Mouse (Mus musculus) embryonic stem cell, embryonic (primary cell): ENCODE results near the gene Slc16a4.

Source experiments
- CTCF ChIA-PET, 4 experiments: fragments of 300-600 bp in 2 of 4; fragments of 350-600 bp in 2 of 4; sonication (Branson Sonifier 250); formaldehyde crosslinking; loops; one replicate each; lab custom pipeline; 2022; ENCODE audit warnings: inconsistent platforms in 2 of 4; lab: Charles Lee
- POLR2A ChIA-PET, 4 experiments: fragments of 300-600 bp in 2 of 4; fragments of 350-600 bp in 2 of 4; sonication (Branson Sonifier 250); formaldehyde crosslinking; loops; one replicate each; lab custom pipeline; 2022; ENCODE audit warnings: antibody characterized with exemption in 4 of 4, inconsistent platforms in 1 of 4; lab: Charles Lee

Slc16a4 gene

DNA sequence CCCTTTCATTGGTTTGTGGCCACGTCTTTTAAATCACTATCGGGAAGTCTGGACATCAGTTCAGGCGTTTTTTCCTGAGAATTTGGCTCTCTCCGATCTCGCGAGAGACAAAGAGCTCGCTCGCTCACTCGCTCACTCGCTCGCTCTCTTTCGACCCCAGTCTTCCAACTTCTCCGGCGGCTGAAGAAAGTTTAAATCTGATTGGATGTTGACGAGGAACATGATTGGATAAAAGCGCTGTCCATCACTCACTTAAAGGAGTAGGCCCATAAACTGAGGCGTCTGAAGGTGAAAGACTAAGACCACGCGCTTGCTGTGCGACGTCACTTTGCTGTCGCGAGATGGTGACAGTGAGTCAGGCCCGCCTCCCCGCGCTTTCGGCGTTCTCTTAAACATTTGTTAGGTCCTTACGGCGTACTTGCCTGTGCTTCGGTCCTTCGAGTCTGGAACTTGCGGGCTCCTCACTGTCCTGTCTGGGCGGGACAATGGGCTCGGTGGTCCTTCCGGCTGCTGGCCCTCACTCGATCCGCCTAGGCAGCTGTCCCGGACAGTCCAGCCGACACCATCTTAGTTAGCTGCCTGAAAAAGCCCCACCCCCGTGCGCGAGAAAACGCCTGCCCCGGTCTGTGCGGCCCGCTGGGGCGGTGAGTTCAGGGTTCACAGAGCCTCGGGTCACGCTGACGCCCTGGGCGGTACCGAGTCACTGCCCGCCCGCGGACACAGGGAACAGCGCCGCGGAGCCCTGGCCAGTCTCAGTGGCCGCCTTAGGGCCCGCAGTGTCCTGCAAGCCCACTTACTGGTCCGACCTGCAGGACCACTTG lies 42.6 kb downstream of the Slc16a4 start, which contains the start of gene Rbm15:
Gene Rbm15 (minus strand): TSS at position 293 of the 821 bp plus-strand sequence.
- CTCF ChIA-PET, result interaction anchor here in 2 of 4 experiments (1.1 to 1.4 kb wide), 3 partner anchors 24 to 46 kb away, joined by 3 to 4 read pairs (median 4); no protein-coding TSS in a partner anchor

DNA sequence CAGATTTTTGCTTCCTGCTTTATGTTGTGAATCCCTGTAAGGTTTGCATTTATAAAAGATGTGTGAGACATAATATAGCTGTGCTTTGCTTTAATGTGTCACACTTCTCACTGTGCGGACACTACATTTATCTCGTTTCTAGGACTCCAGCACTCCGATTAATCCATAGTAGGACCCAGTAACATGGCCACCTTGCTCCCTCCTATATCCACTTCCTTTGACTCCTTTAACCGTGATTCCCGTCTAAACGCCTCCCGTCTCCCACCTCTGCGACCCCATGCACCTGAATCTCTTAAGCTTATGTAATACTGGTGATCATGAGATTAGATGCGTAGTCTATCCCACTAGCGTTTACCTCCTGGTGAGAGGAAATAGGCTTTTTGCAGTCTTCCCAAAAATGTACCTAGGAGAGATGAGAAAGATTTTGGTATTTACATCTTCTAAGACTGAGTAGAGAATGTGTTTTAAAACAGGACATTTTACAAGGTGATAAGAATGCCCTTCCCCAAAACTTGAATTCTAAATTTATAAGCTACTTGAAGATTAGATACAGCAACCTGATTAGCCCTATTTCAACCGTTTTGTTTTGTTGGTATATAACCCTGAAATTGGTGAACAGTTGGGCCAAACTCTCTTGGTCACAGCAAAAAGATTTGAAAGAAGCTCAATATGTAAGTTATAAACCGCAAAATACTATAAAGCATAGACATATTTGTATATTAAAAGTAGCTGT lies 43.3 kb downstream of the Slc16a4 start:
- ChIA-PET CTCF (interaction anchor here in 3 of 4 experiments (0.6 to 1.1 kb wide), 4 partner anchors 24 to 216 kb away, joined by 4 to 10 read pairs (median 5); no protein-coding TSS in a partner anchor), POLR2A (interaction anchor here (0.6 to 6.2 kb wide), 38 partner anchors 8 to 1377 kb away, joined by 3 to 89 read pairs (median 6); partner anchors contain the start of genes Lamtor5 (in 2 of the 4), Gm10961 (in 1 of the 4), Gnai3 (in 1 of the 4) and Kcnc4 (in 1 of the 4))

More for the DNA sequence above, 42.6 kb downstream of the Slc16a4 start, which contains the start of gene Rbm15:
- POLR2A ChIA-PET, result interaction anchor here (0.5 to 6.2 kb wide), 86 partner anchors 9 to 1883 kb away, joined by 3 to 89 read pairs (median 4); partner anchors contain the start of genes Lamtor5 (in 3 of the 4), A630076J17Rik (in 1 of the 4), Cept1 (in 1 of the 4) and Dram2 (in 1 of the 4)

DNA sequence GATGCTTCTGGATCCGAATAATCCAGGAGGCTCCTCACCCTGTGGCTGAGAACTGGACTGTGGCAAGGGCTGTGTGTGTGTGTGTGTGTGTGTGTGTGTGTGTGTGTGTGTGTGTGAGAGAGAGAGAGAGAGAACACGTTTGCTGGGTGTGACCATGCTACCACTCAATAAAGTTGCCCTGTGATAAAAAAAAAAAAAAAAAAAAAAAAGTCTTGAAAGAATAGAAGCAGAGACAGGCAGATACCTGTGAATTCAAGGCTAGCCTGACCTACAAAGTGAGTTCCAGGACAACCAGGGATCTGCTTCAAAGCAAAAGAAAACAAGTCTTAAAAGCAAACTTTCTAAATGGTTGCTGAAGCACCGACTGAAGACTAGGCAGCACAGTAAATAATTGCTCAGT lies 52.9 kb downstream of the Slc16a4 start:
- CTCF ChIA-PET, result interaction anchor here in 3 of 4 experiments (0.7 to 1.0 kb wide), 4 partner anchors 118 to 636 kb away, joined by 3 to 18 read pairs (median 6); no protein-coding TSS in a partner anchor

DNA sequence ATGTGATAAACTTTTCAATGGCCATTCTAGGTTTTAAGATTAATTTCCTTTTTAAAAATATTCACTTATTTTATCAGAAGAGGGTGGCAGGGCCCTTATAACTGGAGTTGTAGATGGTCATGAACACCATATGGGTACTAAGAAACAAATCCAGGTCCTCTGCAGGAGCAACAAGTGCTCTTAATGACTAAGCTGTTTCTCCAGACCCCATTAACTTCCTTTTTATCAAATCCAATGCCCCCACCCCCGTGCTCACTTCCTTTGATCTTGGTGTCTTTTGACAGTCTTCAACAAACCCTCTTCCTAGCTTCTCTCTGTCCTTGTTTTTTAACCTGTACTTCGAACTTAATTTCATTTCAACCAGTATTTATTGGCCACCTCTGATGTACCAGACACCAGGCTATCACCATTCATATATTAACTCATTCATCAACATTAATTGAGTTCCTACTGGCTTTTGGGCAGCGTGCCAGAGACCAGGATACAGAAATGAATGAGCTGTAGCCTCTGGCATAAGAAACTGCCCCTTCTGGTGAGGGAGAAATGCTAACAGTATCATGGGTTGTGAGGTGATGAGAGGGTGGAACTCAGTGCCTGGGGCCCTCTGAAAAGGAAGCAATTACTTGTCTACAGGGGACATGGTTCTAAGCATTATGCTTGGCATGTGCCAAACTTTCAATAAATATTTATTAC lies 54.1 kb downstream of the Slc16a4 start:
- ChIA-PET POLR2A (interaction anchor here in 2 of 4 experiments (1.0 to 5.8 kb wide), 4 partner anchors 10 to 19 kb away, joined by 3 to 49 read pairs (median 4); partner anchors contain the start of gene Rbm15 (in 2 of the 2)), CTCF (interaction anchor here in 1 of 4 experiments (1.0 kb wide), 1 partner anchor 117 kb away, joined by 3 read pairs; no protein-coding TSS in a partner anchor)

More for the DNA sequence above, 52.9 kb downstream of the Slc16a4 start:
- POLR2A ChIA-PET, result interaction anchor here (0.5 to 5.8 kb wide), 9 partner anchors 9 to 627 kb away, joined by 3 to 53 read pairs (median 5); partner anchors contain the start of gene Rbm15 (in 3 of the 4)

DNA sequence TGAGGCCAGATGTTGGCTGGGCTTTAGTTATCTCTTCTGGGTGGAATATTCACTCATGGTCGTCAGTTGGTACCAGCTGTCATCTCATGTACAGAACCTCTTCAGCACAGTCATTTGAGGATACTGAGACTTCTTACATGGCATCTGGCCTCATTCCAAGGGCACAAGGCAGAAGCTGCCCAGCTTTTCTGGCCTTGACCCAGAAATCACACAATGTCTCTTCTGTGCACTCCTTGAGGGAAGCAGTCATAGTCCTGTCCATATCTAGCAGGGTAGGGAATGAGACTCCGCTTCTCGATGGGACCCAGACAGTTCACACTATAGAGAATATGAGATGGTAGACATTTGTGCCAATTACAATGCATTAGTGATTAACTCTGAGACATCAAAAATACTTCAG lies 58.0 kb downstream of the Slc16a4 start:
- ChIA-PET CTCF (no interaction called here), POLR2A (interaction anchor here in 2 of 4 experiments (1.4 to 2.3 kb wide), 3 partner anchors 11 to 16 kb away, joined by 3 to 7 read pairs (median 5); partner anchors contain the start of gene Rbm15 (in 1 of the 2))

DNA sequence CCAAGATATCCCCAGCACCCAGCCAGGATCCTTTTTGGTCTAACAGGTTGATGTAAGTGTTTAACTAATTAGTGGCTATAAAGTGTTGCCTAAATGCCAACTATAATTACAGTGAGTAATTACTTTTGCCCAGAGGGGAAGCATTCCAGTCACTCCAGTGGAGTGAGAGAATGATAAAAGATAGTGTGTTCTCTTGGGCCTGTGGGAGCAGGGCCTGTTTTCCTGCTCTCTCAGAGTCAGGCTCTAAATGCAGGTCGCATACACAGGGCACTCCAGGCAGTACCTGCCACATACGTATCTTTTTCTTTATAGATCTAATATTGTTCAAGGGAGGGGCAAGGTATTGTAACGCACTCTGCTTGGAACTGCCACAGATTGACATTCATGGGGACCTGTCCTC lies 60.7 kb downstream of the Slc16a4 start:
- ChIA-PET CTCF (no interaction called here), POLR2A (interaction anchor here in 1 of 4 experiments (0.8 to 2.3 kb wide), 2 partner anchors 18 to 771 kb away, joined by 3 to 7 read pairs; partner anchors contain the start of gene Rbm15)

DNA sequence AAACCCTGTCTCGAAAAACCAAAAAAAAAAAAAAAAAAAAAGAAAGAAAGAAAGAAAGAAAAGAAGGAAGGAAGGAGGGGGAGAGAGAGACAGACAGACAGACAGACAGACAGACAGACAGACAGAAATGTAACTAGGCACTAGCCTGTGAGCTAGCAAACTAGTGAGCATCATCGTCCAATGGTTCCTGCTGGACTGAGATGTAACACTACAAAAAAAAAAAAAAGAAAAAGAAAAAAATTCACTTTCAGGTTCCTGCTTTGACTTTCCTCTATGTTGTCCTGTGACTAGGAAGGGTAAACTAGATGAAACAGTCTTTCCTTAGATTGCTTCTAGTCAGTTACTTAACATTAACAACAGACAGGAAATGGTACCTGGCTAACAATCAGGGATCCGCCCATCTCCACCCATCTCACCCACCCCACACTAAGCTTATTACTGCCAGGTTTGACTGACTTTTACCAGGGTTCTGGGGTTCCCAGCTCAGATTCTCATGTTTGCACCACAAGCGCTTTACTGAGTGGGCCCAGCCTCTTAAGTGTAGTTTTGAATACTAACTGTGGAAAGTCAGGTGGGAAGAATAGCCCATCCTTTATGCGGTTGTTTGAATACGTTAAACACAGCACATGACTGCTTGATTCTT lies 64.7 kb downstream of the Slc16a4 start:
- POLR2A ChIA-PET, result interaction anchor here in 3 of 4 experiments (0.6 to 1.4 kb wide), 10 partner anchors 11 to 130 kb away, joined by 3 to 5 read pairs (median 4); partner anchors contain the start of gene Rbm15 (in 1 of the 3)
- CTCF ChIA-PET, result interaction anchor here (0.6 to 3.2 kb wide), 6 partner anchors 107 to 1439 kb away, joined by 3 to 35 read pairs (median 4); no protein-coding TSS in a partner anchor

DNA sequence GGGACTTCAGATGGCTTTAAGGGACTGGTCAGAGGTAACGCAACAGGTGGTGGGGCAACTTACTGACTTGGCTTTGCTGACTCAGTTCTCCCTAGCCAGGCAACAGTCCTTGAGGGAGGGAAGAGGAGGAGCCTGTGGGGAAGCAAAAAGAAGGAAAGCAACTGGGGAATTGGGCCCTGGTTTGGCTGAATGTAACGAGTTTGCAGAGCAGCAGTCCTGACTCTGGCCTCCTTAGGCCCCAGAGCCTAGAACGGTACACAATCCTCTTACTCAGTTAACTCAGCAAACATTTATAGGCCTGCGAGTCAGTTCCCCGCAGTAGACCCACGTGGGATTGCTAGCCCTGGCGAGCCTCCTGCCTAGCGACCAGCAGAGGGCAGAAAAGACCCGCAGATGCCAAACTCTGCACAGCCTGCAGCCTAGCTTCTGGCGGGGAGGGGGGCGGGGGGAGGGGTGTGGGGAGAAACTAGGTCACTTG lies 66.0 kb downstream of the Slc16a4 start:
- ChIA-PET POLR2A (interaction anchor here in 3 of 4 experiments (0.6 to 1.9 kb wide), 17 partner anchors 11 to 818 kb away, joined by 3 to 10 read pairs (median 5); partner anchors contain the start of gene Rbm15 (in 2 of the 3)), CTCF (interaction anchor here (0.6 to 3.2 kb wide), 25 partner anchors 17 to 497 kb away, joined by 3 to 35 read pairs (median 4); partner anchors contain the start of gene Rbm15 (in 1 of the 4))

DNA sequence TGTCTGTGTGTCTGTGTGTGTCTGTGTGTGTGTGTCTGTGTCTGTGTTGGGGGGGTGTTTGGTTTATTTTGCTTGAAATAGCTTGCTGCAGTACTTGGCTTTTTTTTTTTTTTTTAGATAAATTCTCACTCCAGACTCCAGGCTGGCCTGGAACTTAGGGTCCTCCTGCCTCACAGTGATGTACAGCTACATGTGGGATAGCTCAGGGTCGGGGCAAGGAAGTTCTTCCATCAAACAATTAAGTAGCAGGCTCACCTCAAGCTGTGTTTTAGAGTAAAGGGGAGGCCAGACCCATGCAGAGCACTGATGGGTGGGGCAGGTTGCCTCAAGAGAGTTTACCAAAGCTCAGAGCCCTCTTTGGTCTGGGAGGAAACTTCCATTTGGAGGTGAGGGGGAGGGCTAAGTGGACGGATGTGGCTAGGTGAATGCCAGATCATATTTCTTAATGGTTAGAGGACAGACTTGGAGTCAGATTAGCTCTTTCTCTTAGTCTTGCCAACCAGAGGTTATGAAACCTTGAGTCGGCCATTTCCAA lies 66.7 kb downstream of the Slc16a4 start:
- ChIA-PET CTCF (interaction anchor here (0.6 to 3.2 kb wide), 26 partner anchors 17 to 496 kb away, joined by 3 to 35 read pairs (median 4); partner anchors contain the start of genes Kcnc4 (in 1 of the 4) and Rbm15 (in 1 of the 4)), POLR2A (interaction anchor here (0.7 to 1.9 kb wide), 12 partner anchors 10 to 817 kb away, joined by 3 to 10 read pairs (median 6); partner anchors contain the start of gene Rbm15 (in 2 of the 4))

DNA sequence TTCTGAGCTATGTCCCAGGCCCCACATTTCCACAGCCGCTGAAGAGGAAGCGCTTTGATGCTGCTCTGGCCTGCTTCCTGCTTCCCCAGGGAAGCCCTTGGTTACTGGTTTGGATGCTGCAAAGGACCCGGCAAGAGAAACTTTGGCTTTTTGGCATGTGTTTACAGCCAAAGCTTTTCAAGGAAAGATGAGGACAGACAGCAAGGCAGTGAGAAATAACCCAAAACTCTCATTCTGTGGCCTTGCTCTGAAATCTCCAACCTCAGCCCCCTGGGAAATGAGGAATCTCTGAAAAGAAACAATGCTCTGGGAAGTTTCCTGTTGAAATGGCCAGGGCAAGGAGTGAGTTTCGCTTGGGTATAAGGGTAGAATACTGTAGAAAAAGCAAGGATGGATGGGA lies 69.3 kb downstream of the Slc16a4 start:
- ChIA-PET CTCF (interaction anchor here in 2 of 4 experiments (0.6 to 2.5 kb wide), 2 partner anchors 102 to 190 kb away, joined by 7 to 20 read pairs; no protein-coding TSS in a partner anchor), POLR2A (interaction anchor here in 1 of 4 experiments (1.8 kb wide), 1 partner anchor 27 kb away, joined by 8 read pairs; the partner anchor contains the start of gene Rbm15)
